8 mouse cellular contexts compared by ENCODE assay signal in the genomic region with DNA sequence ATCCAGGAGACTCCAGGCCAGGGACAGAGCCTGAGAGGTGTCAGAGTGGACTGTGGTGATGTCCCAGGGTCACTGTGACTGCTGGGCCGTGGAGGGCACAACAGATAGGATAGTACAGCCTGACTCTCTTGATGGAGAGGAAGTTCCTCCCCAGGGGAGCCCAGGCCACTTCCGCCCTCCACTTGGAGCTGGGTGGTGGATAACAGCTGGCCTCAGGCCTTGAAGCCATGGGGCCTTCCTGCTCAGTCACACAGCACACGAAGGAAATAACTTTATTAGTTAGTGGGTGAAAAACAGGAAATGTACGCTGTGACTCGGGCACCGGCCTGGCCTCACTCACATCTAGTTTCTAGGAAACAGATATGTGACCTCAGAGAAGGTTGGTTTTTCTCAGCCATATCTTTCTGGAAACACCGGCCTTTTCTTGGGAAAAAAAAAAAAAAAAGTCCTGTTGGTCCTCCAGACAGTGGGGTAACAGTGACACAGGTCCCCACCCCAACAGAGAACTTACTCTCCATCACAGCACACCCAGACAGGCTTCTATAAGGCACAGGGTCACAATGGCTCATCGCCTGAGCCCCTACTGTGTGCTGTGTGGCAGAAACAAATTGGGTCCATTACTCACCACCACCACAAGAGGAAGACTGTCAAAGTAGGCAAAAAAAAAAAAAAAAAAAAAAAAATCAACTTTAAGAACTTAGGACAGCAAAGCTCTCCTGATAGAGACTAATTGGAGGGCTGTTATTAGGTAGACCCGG.
A peak's percentile ranks its signal among the peaks of the same experiment; 100 is the strongest.
DNase-seq lines count a peak whose midpoint lies in the region; ATAC-seq lines count a peak whose summit lies in the region.
"Had no signal": no experiment of that assay in that cellular context is flagged by ENCODE, and none has a peak within 500 bp of the region (broad histone marks: within the 10 kb centered on the region; RNA-seq: fewer than 3 reads in every experiment).

No protein-coding gene starts in this region.

- DNase-seq in adrenal gland, postnatal 36 days = peak; percentile 57 to 61
- DNase-seq in kidney, postnatal 36 days = peak; percentile 67 to 69
- no peak for DNase-seq in embryo, embryonic 9.5 days (ENCODE audit: extremely low spot score)
- DNase-seq in ovary, postnatal 10 days (ENCODE audit: low spot score) = no peak
- no peak for DNase-seq in urinary bladder, adult 18-20 months (ENCODE audit: low spot score in 2 of 2)

- H3K36me3 ChIP-seq in heart, embryonic 15.5 days = no peaks in the 10 kb centered on the region
- no peaks in the 10 kb centered on the region for H3K36me3 ChIP-seq in stomach, embryonic 15.5 days
- H3K36me3 ChIP-seq: limb, embryonic 13.5 days had no signal

- H3K4me2 ChIP-seq in heart, embryonic 15.5 days = no peak overlapping the region
- no peak overlapping the region for H3K4me2 ChIP-seq in stomach, embryonic 15.5 days
- H3K4me2 ChIP-seq: limb, embryonic 13.5 days had no signal

- no peaks in the 10 kb centered on the region for H3K27me3 ChIP-seq in heart, embryonic 15.5 days
- H3K27me3 ChIP-seq in stomach, embryonic 15.5 days (replicated peaks) = no peaks in the 10 kb centered on the region
- H3K27me3 ChIP-seq: limb, embryonic 13.5 days had no signal

- ATAC-seq in heart, embryonic 15.5 days (replicated peaks; ENCODE audit: insufficient number of reproducible peaks, insufficient read depth, low FRiP score, low read depth) = peak; percentile 59; the same call in 1 of the 2 replicates
- ATAC-seq in stomach, embryonic 15.5 days (ENCODE audit: insufficient read depth, low FRiP score, low read depth) = peak; percentile 51; the same call in 1 of the 2 replicates

- no peak overlapping the region for H3K4me3 ChIP-seq in heart, embryonic 15.5 days
- H3K4me3 ChIP-seq in stomach, embryonic 15.5 days (replicated peaks) = no peak overlapping the region
- H3K4me3 ChIP-seq: limb, embryonic 13.5 days had no signal

- peaks cover 9% of the 10 kb centered on the region for H3K4me1 ChIP-seq in heart, embryonic 15.5 days (replicated peaks)
- H3K4me1 ChIP-seq in stomach, embryonic 15.5 days = no peaks in the 10 kb centered on the region; the same call in 1 of the 2 replicates

- no peaks in the 10 kb centered on the region for H3K9me3 ChIP-seq in heart, embryonic 15.5 days (replicated peaks)
- H3K9me3 ChIP-seq in stomach, embryonic 15.5 days = no peaks in the 10 kb centered on the region
- H3K9me3 ChIP-seq: limb, embryonic 13.5 days had no signal

- 62% methylated on average over 9 of the region's 9 CpGs for WGBS in heart, embryonic 15.5 days
- 57% methylated on average over 9 of the region's 9 CpGs for WGBS in stomach, embryonic 15.5 days

- H3K9ac ChIP-seq in heart, embryonic 15.5 days = no peak overlapping the region
- no peak overlapping the region for H3K9ac ChIP-seq in stomach, embryonic 15.5 days
- H3K9ac ChIP-seq: limb, embryonic 13.5 days had no signal

- peak overlapping the region; percentile 38 for H3K27ac ChIP-seq in heart, embryonic 15.5 days
- peak overlapping the region; percentile 55; the same call in 1 of the 2 replicates for H3K27ac ChIP-seq in stomach, embryonic 15.5 days
- H3K27ac ChIP-seq: limb, embryonic 13.5 days had no signal

Comparison
In these comparisons a context has a peak if more than half of its experiments do, and no peak if none do; other contexts are left out.
1. DNase-seq: peak in adrenal gland, postnatal 36 days (2 of 2) and kidney, postnatal 36 days (2 of 2); none in embryo, embryonic 9.5 days (single experiment), ovary, postnatal 10 days (single experiment) and urinary bladder, adult 18-20 months (0 of 2).